Mouse (Mus musculus): ENCODE data around the gene Wdr3. TPM values are rescaled to one million over a fixed set of nuclear protein-coding genes. Genes with fewer than 3 reads are reported as not detected.

Gene Wdr3
- polyA plus RNA-seq, 1 experiment from 2014 or later, result 38.1 TPM

DNA sequence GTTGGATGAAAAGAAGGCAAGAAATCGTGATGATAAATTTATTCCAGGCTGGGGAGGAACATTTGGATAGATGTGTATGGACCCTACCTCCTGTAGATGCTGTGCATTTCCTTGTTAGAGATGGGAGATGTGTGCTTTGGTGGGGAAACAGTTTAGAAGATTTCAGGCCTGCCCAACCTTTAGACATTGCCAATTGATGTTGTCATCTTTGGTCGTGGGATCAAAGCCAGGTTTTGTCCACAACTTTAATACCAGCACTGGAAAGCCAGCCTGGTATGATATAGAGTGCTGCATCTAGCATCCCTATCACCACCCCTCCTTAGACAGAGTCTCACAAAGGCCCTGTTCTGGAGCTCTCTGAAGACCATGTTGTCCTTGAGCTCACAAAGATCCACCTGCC lies 1.3 kb upstream of the Wdr3 start:
- peaks cover 6% of the 10 kb centered on the region; the same call in 1 of the 2 replicates for H3K36me3 ChIP-seq (ENCODE audit: control insufficient read depth, insufficient read depth, low read length)
- WGBS, result 82% methylated on average over 2 of the region's 2 CpGs
- peaks cover 6% of the 10 kb centered on the region for H3K4me1 ChIP-seq (replicated peaks; ENCODE audit: control insufficient read depth, insufficient read depth, low read length)
- no peaks in the 10 kb centered on the region for H3K9me3 ChIP-seq (ENCODE audit: control insufficient read depth, low read length)
- no peaks in the 10 kb centered on the region for H3K27me3 ChIP-seq (ENCODE audit: control insufficient read depth, insufficient read depth, low read depth, low read length)
- no peak for ATAC-seq (ENCODE audit: low read depth)
- H3K9ac ChIP-seq (ENCODE audit: low read length), result no peak overlapping the region
- H3K4me2 ChIP-seq (ENCODE audit: low read depth, low read length), result no peak overlapping the region
- H3K4me3 ChIP-seq (ENCODE audit: low read length), result no peak overlapping the region
- no peak overlapping the region for H3K27ac ChIP-seq (ENCODE audit: low read length)

DNA sequence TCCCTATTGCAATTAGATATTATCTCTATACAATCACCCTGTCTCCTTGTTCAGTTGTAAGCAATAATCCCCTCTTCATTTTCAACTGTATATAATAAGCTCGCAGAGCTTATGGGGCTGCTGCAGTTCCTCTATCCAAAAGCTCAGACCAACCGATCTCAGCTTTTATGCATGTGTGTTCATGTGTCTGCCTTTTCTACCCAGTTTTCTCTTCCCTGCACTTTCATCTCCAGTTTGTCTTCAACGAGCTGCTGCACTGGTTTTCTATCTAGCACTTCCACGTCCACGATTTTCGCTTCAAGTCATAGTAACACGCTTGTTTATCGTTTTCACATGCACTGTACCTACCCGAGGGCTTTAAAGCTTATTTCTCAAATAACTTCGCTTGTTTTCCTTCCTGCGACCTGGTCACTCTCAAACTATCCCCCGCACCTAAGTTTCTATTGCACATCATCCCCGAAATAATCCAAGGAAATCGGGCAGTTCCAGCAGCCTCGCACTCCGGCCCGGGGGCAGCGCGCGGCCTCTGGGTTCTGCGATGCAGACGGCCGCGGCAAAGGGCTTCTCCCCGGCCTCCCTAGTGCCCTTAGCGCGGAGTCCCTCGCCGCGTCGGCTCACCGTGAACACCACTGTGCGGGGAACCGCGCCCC lies 417 bp downstream of the Wdr3 start:
- H3K27ac ChIP-seq (ENCODE audit: low read length), result peak overlapping the region; percentile 41; the same call in 1 of the 2 replicates
- peaks cover 6% of the 10 kb centered on the region for H3K4me1 ChIP-seq (replicated peaks; ENCODE audit: control insufficient read depth, insufficient read depth, low read length)
- WGBS, result under 1% methylated on average over 35 of the region's 35 CpGs
- H3K4me2 ChIP-seq (ENCODE audit: low read depth, low read length), result peak overlapping the region; percentile 69
- no peak for ATAC-seq (ENCODE audit: low read depth)
- peaks cover 12% of the 10 kb centered on the region for H3K36me3 ChIP-seq (ENCODE audit: control insufficient read depth, insufficient read depth, low read length)
- no peaks in the 10 kb centered on the region for H3K9me3 ChIP-seq (ENCODE audit: control insufficient read depth, low read length)
- peak overlapping the region; percentile 83 for H3K9ac ChIP-seq (ENCODE audit: low read length)
- peak overlapping the region; percentile 85 for H3K4me3 ChIP-seq (ENCODE audit: low read length)
- no peaks in the 10 kb centered on the region for H3K27me3 ChIP-seq (ENCODE audit: control insufficient read depth, insufficient read depth, low read depth, low read length)

- peak overlapping the region; percentile 83; the same call in 1 of the 2 replicates for H3K9ac ChIP-seq (ENCODE audit: low read length)
- H3K4me1 ChIP-seq (replicated peaks; ENCODE audit: control insufficient read depth, insufficient read depth, low read length), result peaks cover 6% of the 10 kb centered on the region
- H3K27me3 ChIP-seq (ENCODE audit: control insufficient read depth, insufficient read depth, low read depth, low read length), result no peaks in the 10 kb centered on the region
- H3K4me2 ChIP-seq (ENCODE audit: low read depth, low read length), result peak overlapping the region; percentile 69
- H3K4me3 ChIP-seq (ENCODE audit: low read length), result peak overlapping the region; percentile 85
- 77% methylated on average over 15 of the region's 15 CpGs for WGBS
- no peak for ATAC-seq (ENCODE audit: low read depth)
- H3K9me3 ChIP-seq (ENCODE audit: control insufficient read depth, low read length), result no peaks in the 10 kb centered on the region
- no peak overlapping the region for H3K27ac ChIP-seq (ENCODE audit: low read length)
- peaks cover 18% of the 10 kb centered on the region for H3K36me3 ChIP-seq (ENCODE audit: control insufficient read depth, insufficient read depth, low read length)
These were observed 1.3 kb downstream of the Wdr3 start for GRCm38 (mm10) chr3:100160682-100161445.

DNA sequence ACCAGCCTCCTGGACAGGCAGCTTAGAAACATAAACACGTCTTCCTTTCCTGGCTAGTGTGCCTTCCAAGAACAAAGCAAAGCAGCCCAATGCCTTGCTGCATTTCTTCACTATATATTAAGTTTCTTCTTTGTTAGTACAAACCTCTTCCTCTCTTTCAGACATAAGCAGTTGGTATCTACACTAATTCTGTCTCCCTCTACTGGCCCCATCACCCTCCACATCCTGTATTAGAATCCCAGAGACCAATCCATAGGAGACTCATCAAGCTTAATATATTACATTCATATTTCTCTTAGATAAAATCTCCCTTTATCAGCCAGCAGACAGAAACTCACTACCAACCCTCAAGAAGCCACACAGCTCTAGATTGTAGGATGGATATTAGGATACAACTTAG lies 39.8 kb downstream of the Wdr3 start:
- WGBS, result 29% methylated on average over 1 of the region's 1 CpGs
- no peak for ATAC-seq (ENCODE audit: low read depth)
- Histone ChIP-seq H3K4me3 (ENCODE audit: low read length) (no peak overlapping the region), H3K27ac (ENCODE audit: low read length) (no peak overlapping the region), H3K36me3 (ENCODE audit: control insufficient read depth, insufficient read depth, low read length) (no peaks in the 10 kb centered on the region), H3K4me2 (ENCODE audit: low read depth, low read length) (no peak overlapping the region), H3K9me3 (ENCODE audit: control insufficient read depth, low read length) (no peaks in the 10 kb centered on the region), H3K9ac (ENCODE audit: low read length) (no peak overlapping the region), H3K4me1 (replicated peaks; ENCODE audit: control insufficient read depth, insufficient read depth, low read length) (no peaks in the 10 kb centered on the region), H3K27me3 (ENCODE audit: control insufficient read depth, insufficient read depth, low read depth, low read length) (no peaks in the 10 kb centered on the region)

DNA sequence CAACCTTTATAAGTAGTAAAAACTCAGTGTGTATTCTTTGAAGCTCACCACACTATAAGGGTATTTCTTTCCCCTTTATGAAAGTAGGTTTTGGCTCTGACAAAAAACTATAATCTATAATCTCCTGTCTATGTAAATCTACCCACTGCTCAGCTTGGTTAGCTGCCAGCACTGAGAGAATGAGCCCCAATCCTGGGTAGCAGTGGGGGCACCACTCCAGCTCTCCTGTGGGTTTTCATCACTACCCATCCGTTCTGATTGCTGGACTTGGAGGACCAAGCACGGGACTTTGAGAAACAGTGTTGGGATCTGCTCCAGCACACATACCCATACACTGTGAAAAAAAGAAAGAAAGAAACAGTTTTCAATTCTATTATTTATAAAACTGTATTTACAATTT lies 40.2 kb downstream of the Wdr3 start:
- no peak overlapping the region for H3K4me2 ChIP-seq (ENCODE audit: low read depth, low read length)
- 54% methylated on average over 2 of the region's 2 CpGs for WGBS
- no peak overlapping the region for H3K9ac ChIP-seq (ENCODE audit: low read length)
- H3K9me3 ChIP-seq (ENCODE audit: control insufficient read depth, low read length), result no peaks in the 10 kb centered on the region
- H3K36me3 ChIP-seq (ENCODE audit: control insufficient read depth, insufficient read depth, low read length), result no peaks in the 10 kb centered on the region
- H3K4me3 ChIP-seq (ENCODE audit: low read length), result no peak overlapping the region
- no peaks in the 10 kb centered on the region for H3K27me3 ChIP-seq (ENCODE audit: control insufficient read depth, insufficient read depth, low read depth, low read length)
- no peak for ATAC-seq (ENCODE audit: low read depth)
- H3K4me1 ChIP-seq (replicated peaks; ENCODE audit: control insufficient read depth, insufficient read depth, low read length), result no peaks in the 10 kb centered on the region
- H3K27ac ChIP-seq (ENCODE audit: low read length), result no peak overlapping the region

GRCm38 (mm10) chr3:100118681-100119080 lies 43.5 kb downstream of the Wdr3 start:
- H3K36me3 ChIP-seq (ENCODE audit: control insufficient read depth, insufficient read depth, low read length), result no peaks in the 10 kb centered on the region
- H3K27me3 ChIP-seq (ENCODE audit: control insufficient read depth, insufficient read depth, low read depth, low read length), result no peaks in the 10 kb centered on the region
- no peaks in the 10 kb centered on the region for H3K4me1 ChIP-seq (replicated peaks; ENCODE audit: control insufficient read depth, insufficient read depth, low read length)
- no peak overlapping the region for H3K27ac ChIP-seq (ENCODE audit: low read length)
- no peak overlapping the region for H3K4me2 ChIP-seq (ENCODE audit: low read depth, low read length)
- H3K4me3 ChIP-seq (ENCODE audit: low read length), result no peak overlapping the region
- no peak overlapping the region for H3K9ac ChIP-seq (ENCODE audit: low read length)
- no peaks in the 10 kb centered on the region for H3K9me3 ChIP-seq (ENCODE audit: control insufficient read depth, low read length)
- 71% methylated on average over 2 of the region's 2 CpGs for WGBS
- ATAC-seq (ENCODE audit: low read depth), result no peak

- H3K27me3 ChIP-seq (ENCODE audit: control insufficient read depth, insufficient read depth, low read depth, low read length), result no peaks in the 10 kb centered on the region
- no peak overlapping the region for H3K4me2 ChIP-seq (ENCODE audit: low read depth, low read length)
- no peaks in the 10 kb centered on the region for H3K36me3 ChIP-seq (ENCODE audit: control insufficient read depth, insufficient read depth, low read length)
- no peak for ATAC-seq (ENCODE audit: low read depth)
- 69% methylated on average over 2 of the region's 2 CpGs for WGBS
- H3K27ac ChIP-seq (ENCODE audit: low read length), result no peak overlapping the region
- no peak overlapping the region for H3K4me3 ChIP-seq (ENCODE audit: low read length)
- no peaks in the 10 kb centered on the region for H3K9me3 ChIP-seq (ENCODE audit: control insufficient read depth, low read length)
- no peak overlapping the region for H3K9ac ChIP-seq (ENCODE audit: low read length)
- no peaks in the 10 kb centered on the region for H3K4me1 ChIP-seq (replicated peaks; ENCODE audit: control insufficient read depth, insufficient read depth, low read length)
These were observed 55.5 kb downstream of the Wdr3 start for GRCm38 (mm10) chr3:100106736-100107135.

- no peaks in the 10 kb centered on the region for H3K4me1 ChIP-seq (replicated peaks; ENCODE audit: control insufficient read depth, insufficient read depth, low read length)
- no peak overlapping the region for H3K4me3 ChIP-seq (ENCODE audit: low read length)
- no peaks in the 10 kb centered on the region for H3K36me3 ChIP-seq (ENCODE audit: control insufficient read depth, insufficient read depth, low read length)
- H3K27ac ChIP-seq (ENCODE audit: low read length), result no peak overlapping the region
- H3K9me3 ChIP-seq (ENCODE audit: control insufficient read depth, low read length), result no peaks in the 10 kb centered on the region
- H3K4me2 ChIP-seq (ENCODE audit: low read depth, low read length), result no peak overlapping the region
- H3K27me3 ChIP-seq (ENCODE audit: control insufficient read depth, insufficient read depth, low read depth, low read length), result no peaks in the 10 kb centered on the region
- ATAC-seq (ENCODE audit: low read depth), result no peak
- 86% methylated on average over 3 of the region's 3 CpGs for WGBS
- no peak overlapping the region for H3K9ac ChIP-seq (ENCODE audit: low read length)
These were observed 59.7 kb downstream of the Wdr3 start for GRCm38 (mm10) chr3:100102386-100103092.

All from lung, embryonic 16.5 days (tissue).